Mouse (Mus musculus) ES-E14 (cell line): Measurements from ENCODE around the gene Gpr152. TPM values are rescaled to one million over a fixed set of nuclear protein-coding genes. Genes with fewer than 3 reads are reported as not detected.
A peak's percentile ranks its signal among the peaks of the same experiment; 100 is the strongest.

Experiments used
- DNase-seq: peaks from one replicate; pipeline ENCODE4 v3.0.0-alpha.2; 2013; ENCODE audit warnings: low read depth, low spot score
- H3K27ac ChIP-seq: 2 replicates; pipeline ENCODE4 v1.5.1; 2012; ENCODE audit warnings: low read depth, mild to moderate bottlenecking, low read length, moderate library complexity, mixed read lengths; ENCODE audit not compliant: poor library complexity, insufficient read depth, severe bottlenecking
- H3K36me3 ChIP-seq: 2 replicates; pipeline ENCODE4 v1.6.1; 2012; ENCODE audit warnings: mild to moderate bottlenecking, low read length, moderate library complexity, mixed read lengths; ENCODE audit not compliant: control insufficient read depth, poor library complexity, insufficient read depth, severe bottlenecking
- H3K4me1 ChIP-seq, 2 experiments: fragments of 150-350 bp in 1 of 2; sonication (generic) in 1 of 2; 2 replicates each; pipeline ENCODE4 v1.6.1; 2012; ENCODE audit warnings: low read length in 2 of 2, mild to moderate bottlenecking in 1 of 2, mixed read lengths in 1 of 2; ENCODE audit not compliant: control insufficient read depth in 2 of 2, insufficient read depth in 2 of 2, poor library complexity in 1 of 2
- H3K4me3 ChIP-seq, 2 experiments: fragments of 150-350 bp in 1 of 2; sonication (generic) in 1 of 2; 2 replicates each; pipeline ENCODE4 v1.5.1; 2012; ENCODE audit warnings: low read length in 2 of 2, low read depth in 1 of 2, mild to moderate bottlenecking in 1 of 2, mixed read lengths in 1 of 2; ENCODE audit not compliant: insufficient read depth in 1 of 2, poor library complexity in 1 of 2, severe bottlenecking in 1 of 2
- H3K9ac ChIP-seq: 2 replicates; pipeline ENCODE4 v1.6.1; 2012; ENCODE audit warnings: low read depth, mild to moderate bottlenecking, low read length, mixed read lengths; ENCODE audit not compliant: poor library complexity, insufficient read depth, severe bottlenecking
- H3K9me3 ChIP-seq: fragments of 150-350 bp; sonication (generic); 2 replicates; pipeline ENCODE4 v1.6.1; 2012; ENCODE audit warnings: low read depth, mild to moderate bottlenecking, low read length; ENCODE audit not compliant: control insufficient read depth, insufficient read depth
- CHD2 ChIP-seq: IDR thresholded peaks from 2 replicates; pipeline ENCODE4 v1.6.1; 2014; ENCODE audit warnings: mild to moderate bottlenecking, low read depth, low read length, inconsistent platforms
- HCFC1 ChIP-seq: IDR thresholded peaks from 2 replicates; pipeline ENCODE4 v1.6.1; 2012; ENCODE audit warnings: low read length, inconsistent platforms, borderline replicate concordance; ENCODE audit not compliant: insufficient read depth
- MAFK ChIP-seq: IDR thresholded peaks from 2 replicates; pipeline ENCODE4 v1.6.1; 2014; ENCODE audit warnings: mild to moderate bottlenecking, low read depth, low read length, inconsistent platforms; ENCODE audit not compliant: insufficient read depth
- ZC3H11A ChIP-seq: IDR thresholded peaks from 2 replicates; pipeline ENCODE4 v1.6.1; 2012; ENCODE audit warnings: low read depth, mild to moderate bottlenecking, inconsistent platforms, low read length, borderline replicate concordance
- ZNF384 ChIP-seq: IDR thresholded peaks from 2 replicates; pipeline ENCODE4 v1.6.1; 2012; ENCODE audit warnings: low read depth, low read length, inconsistent platforms
- in situ Hi-C, 2 experiments: fragments of 600-800 bp; cut with MboI; formaldehyde crosslinking; loops; one replicate each; pipeline ENCODE4 v1.15.1; 2025; ENCODE audit warnings: low sequenced_read_pairs in 2 of 2, inconsistent platforms in 1 of 2; ENCODE audit not compliant: unreplicated experiment in 2 of 2
- total RNA-seq: library from RNA; depleted of rRNA; stranded (reverse); fragments of 300-350 nt; gene quantifications from 2 replicates; pipeline ENCODE4 v1.2.3, GENCODE M21; 2012

The Gpr152 gene
- total RNA-seq, 1 experiment: 0.13 TPM

- Histone ChIP-seq H3K4me3 (0 out of 4 replicates have a peak within 1 kb of the TSS, but pooled peaks of 1 of the 2 experiments have one; percentile 21), H3K27ac (no peak within 1 kb of the TSS), H3K9ac (no peak within 1 kb of the TSS)
Measured at GRCm38 (mm10) chr19:4175368-4175947, 35.9 kb downstream of the Gpr152 start, which contains the start of gene Carns1. Carns1 (minus strand) TSS chr19:4175479.

GRCm38 (mm10) chr19:4180411-4180810, 40.8 kb downstream of the Gpr152 start:
- Histone ChIP-seq H3K9ac (no peak overlapping the region), H3K4me3 (no peak overlapping the region), H3K27ac (no peak overlapping the region), H3K4me1 (peaks cover 4 to 18% of the 10 kb centered on the region in 2 experiments; a peak in 3 of 4 replicates), H3K36me3 (no peaks in the 10 kb centered on the region), H3K9me3 (no peaks in the 10 kb centered on the region)
- in situ Hi-C loops: no loop called here
- TF ChIP-seq HCFC1: no peak
- TF ChIP-seq MAFK: no peak
- no peak for TF ChIP-seq ZC3H11A
- no peak for TF ChIP-seq CHD2
- no peak for TF ChIP-seq ZNF384
- DNase-seq: no peak

More at GRCm38 (mm10) chr19:4175368-4175947, 35.9 kb downstream of the Gpr152 start, which contains the start of gene Carns1:
- Histone ChIP-seq H3K9me3 (no peaks in the 10 kb centered on the region), H3K4me1 (peaks cover 0 to 30% of the 10 kb centered on the region in 2 experiments; a peak in 2 of 4 replicates), H3K36me3 (no peaks in the 10 kb centered on the region)
- in situ Hi-C loops: no loop called here
- TF ChIP-seq ZNF384: no peak
- no peak for TF ChIP-seq MAFK
- no peak for TF ChIP-seq HCFC1
- no peak for DNase-seq

GRCm38 (mm10) chr19:4181892-4182291, 42.3 kb downstream of the Gpr152 start:
- Histone ChIP-seq H3K4me3 (no peak overlapping the region), H3K9me3 (no peaks in the 10 kb centered on the region), H3K4me1 (peaks cover 4 to 15% of the 10 kb centered on the region in 2 experiments; a peak in 3 of 4 replicates), H3K36me3 (no peaks in the 10 kb centered on the region), H3K27ac (no peak overlapping the region), H3K9ac (peak overlapping the region; percentile 13; the same call in 1 of the 2 replicates)
- in situ Hi-C loops: no loop called here
- no peak for DNase-seq
- no peak for TF ChIP-seq ZNF384
- TF ChIP-seq CHD2: no peak
- TF ChIP-seq HCFC1: no peak
- TF ChIP-seq MAFK: no peak
- TF ChIP-seq ZC3H11A: no peak

- Histone ChIP-seq H3K4me3 (no peak overlapping the region), H3K27ac (no peak overlapping the region), H3K9ac (no peak overlapping the region), H3K4me1 (peaks cover 4 to 17% of the 10 kb centered on the region in 2 experiments; a peak in 3 of 4 replicates), H3K36me3 (no peaks in the 10 kb centered on the region), H3K9me3 (no peaks in the 10 kb centered on the region)
- TF ChIP-seq ZC3H11A: no peak
- no peak for TF ChIP-seq MAFK
- TF ChIP-seq ZNF384: no peak
- TF ChIP-seq HCFC1: no peak
- in situ Hi-C loops: no loop called here
- DNase-seq: no peak
Measured at GRCm38 (mm10) chr19:4183689-4184088, 44.1 kb downstream of the Gpr152 start.
